11 mouse cellular contexts compared by ENCODE assay signal in genomic region chr10:117947191-117947590, GRCm38 (mm10).
DNase-seq lines count a peak whose midpoint lies in the region; ATAC-seq and TF ChIP-seq lines count a peak whose summit lies in the region.
"Had no signal": no experiment of that assay in that cellular context is flagged by ENCODE, and none has a peak within 500 bp of the region (broad histone marks: within the 10 kb centered on the region; RNA-seq: fewer than 3 reads in every experiment).

No protein-coding gene starts in this region.

- ATAC-seq in heart, embryonic 16.5 days (replicated peaks; ENCODE audit: extremely low read depth, insufficient read depth, low FRiP score): no peak
- 0 out of 2 replicates have a peak, but pooled peaks have one; percentile 34 for ATAC-seq in midbrain, embryonic 13.5 days
- no peak for ATAC-seq in midbrain, embryonic 11.5 days (ENCODE audit: low FRiP score)
- ATAC-seq in intestine, embryonic 16.5 days: no peak
- ATAC-seq in limb, embryonic 14.5 days (ENCODE audit: low FRiP score, low read depth): no peak

- peak overlapping the region; percentile 58 for H3K4me2 ChIP-seq in heart, embryonic 16.5 days (ENCODE audit: low read depth, low read length)
- no peak overlapping the region for H3K4me2 ChIP-seq in midbrain, embryonic 13.5 days (replicated peaks)
- no peak overlapping the region for H3K4me2 ChIP-seq in midbrain, embryonic 11.5 days
- peak overlapping the region; percentile 22; the same call in 1 of the 2 replicates for H3K4me2 ChIP-seq in intestine, embryonic 16.5 days (ENCODE audit: low read depth, low read length)
- H3K4me2 ChIP-seq in limb, embryonic 14.5 days (replicated peaks; ENCODE audit: low read depth, low read length, severe bottlenecking): peak overlapping the region; percentile 47
- H3K4me2 ChIP-seq: embryonic facial prominence, embryonic 13.5 days; liver, embryonic 15.5 days had no signal

- intact Hi-C loops in heart, postnatal 10 days (cut with DNase I): no loop called here

- H3K9ac ChIP-seq in heart, embryonic 16.5 days (ENCODE audit: low read length): peak overlapping the region; percentile 41; the same call in 1 of the 2 replicates
- no peak overlapping the region for H3K9ac ChIP-seq in midbrain, embryonic 13.5 days (replicated peaks)
- H3K9ac ChIP-seq in midbrain, embryonic 11.5 days (ENCODE audit: low read length): no peak overlapping the region
- H3K9ac ChIP-seq in intestine, embryonic 16.5 days (ENCODE audit: low read depth, low read length): no peak overlapping the region
- H3K9ac ChIP-seq in limb, embryonic 14.5 days (ENCODE audit: low read depth, low read length, severe bottlenecking): 0 out of 2 replicates have a peak overlapping the region, but pooled peaks have one; percentile 6
- H3K9ac ChIP-seq: embryonic facial prominence, embryonic 13.5 days; liver, embryonic 15.5 days had no signal

- no peaks in the 10 kb centered on the region for H3K9me3 ChIP-seq in heart, embryonic 16.5 days (replicated peaks; ENCODE audit: control insufficient read depth, low read length)
- no peaks in the 10 kb centered on the region for H3K9me3 ChIP-seq in midbrain, embryonic 13.5 days
- no peaks in the 10 kb centered on the region for H3K9me3 ChIP-seq in midbrain, embryonic 11.5 days (ENCODE audit: control insufficient read depth, low read length)
- H3K9me3 ChIP-seq in intestine, embryonic 16.5 days (ENCODE audit: control insufficient read depth, low read length): no peaks in the 10 kb centered on the region
- H3K9me3 ChIP-seq in limb, embryonic 14.5 days (ENCODE audit: control insufficient read depth, low read length): no peaks in the 10 kb centered on the region
- H3K9me3 ChIP-seq: embryonic facial prominence, embryonic 13.5 days; forebrain, embryonic 10.5 days; liver, embryonic 15.5 days had no signal

- H3K4me3 ChIP-seq in heart, embryonic 16.5 days (ENCODE audit: low read length): peak overlapping the region; percentile 29
- no peak overlapping the region for H3K4me3 ChIP-seq in midbrain, embryonic 13.5 days (replicated peaks)
- no peak overlapping the region for H3K4me3 ChIP-seq in midbrain, embryonic 11.5 days (ENCODE audit: low read depth, low read length)
- no peak overlapping the region for H3K4me3 ChIP-seq in intestine, embryonic 16.5 days (ENCODE audit: low read length)
- peak overlapping the region; percentile 14 for H3K4me3 ChIP-seq in limb, embryonic 14.5 days (replicated peaks; ENCODE audit: low read length)
- H3K4me3 ChIP-seq: embryonic facial prominence, embryonic 13.5 days; forebrain, embryonic 10.5 days; liver, embryonic 15.5 days had no signal

- no peak for TF ChIP-seq POLR2A in limb, embryonic 14.5 days (IDR thresholded peaks at IDR 0.05; ENCODE audit: borderline replicate concordance, extremely low read depth, insufficient read depth, insufficient read length)

- no peaks in the 10 kb centered on the region for H3K36me3 ChIP-seq in heart, embryonic 16.5 days (ENCODE audit: control insufficient read depth, insufficient read depth)
- no peaks in the 10 kb centered on the region for H3K36me3 ChIP-seq in midbrain, embryonic 13.5 days
- H3K36me3 ChIP-seq in midbrain, embryonic 11.5 days (ENCODE audit: control insufficient read depth, insufficient read depth, low read length): no peaks in the 10 kb centered on the region
- no peaks in the 10 kb centered on the region for H3K36me3 ChIP-seq in intestine, embryonic 16.5 days (ENCODE audit: control insufficient read depth, insufficient read depth, low read length)
- H3K36me3 ChIP-seq in limb, embryonic 14.5 days (ENCODE audit: control insufficient read depth, insufficient read depth, low read length): no peaks in the 10 kb centered on the region
- H3K36me3 ChIP-seq: embryonic facial prominence, embryonic 13.5 days; forebrain, embryonic 10.5 days; liver, embryonic 15.5 days had no signal

- DNase-seq in heart, postnatal 10 days: no peak
- no peak for DNase-seq in midbrain, embryonic 11.5 days (ENCODE audit: low spot score, missing footprints)
- no peak for DNase-seq in limb, embryonic 14.5 days (ENCODE audit: low spot score)
- DNase-seq in spleen, postnatal 36 days (ENCODE audit: low spot score in 2 of 2): no peak
- DNase-seq: adrenal gland, postnatal 36 days had no signal

- no peaks in the 10 kb centered on the region for H3K27me3 ChIP-seq in heart, embryonic 16.5 days (ENCODE audit: control insufficient read depth, insufficient read depth, low read length)
- H3K27me3 ChIP-seq in midbrain, embryonic 13.5 days: no peaks in the 10 kb centered on the region
- H3K27me3 ChIP-seq in midbrain, embryonic 11.5 days (ENCODE audit: control insufficient read depth, insufficient read depth, low read length): no peaks in the 10 kb centered on the region
- no peaks in the 10 kb centered on the region for H3K27me3 ChIP-seq in intestine, embryonic 16.5 days (replicated peaks; ENCODE audit: control insufficient read depth, insufficient read depth, low read length)
- no peaks in the 10 kb centered on the region for H3K27me3 ChIP-seq in limb, embryonic 14.5 days (ENCODE audit: control insufficient read depth, insufficient read depth, low read length)
- H3K27me3 ChIP-seq: embryonic facial prominence, embryonic 13.5 days; liver, embryonic 15.5 days had no signal

- WGBS in heart, embryonic 16.5 days: 23% methylated on average over 13 of the region's 13 CpGs
- 71% methylated on average over 13 of the region's 13 CpGs for WGBS in midbrain, embryonic 13.5 days
- 84% methylated on average over 13 of the region's 13 CpGs for WGBS in midbrain, embryonic 11.5 days
- WGBS in intestine, embryonic 16.5 days: 31% methylated on average over 13 of the region's 13 CpGs
- WGBS in limb, embryonic 14.5 days: 15% methylated on average over 13 of the region's 13 CpGs

- peaks cover 9% of the 10 kb centered on the region; the same call in 1 of the 2 replicates for H3K4me1 ChIP-seq in heart, embryonic 16.5 days (ENCODE audit: control insufficient read depth, insufficient read depth, low read length)
- H3K4me1 ChIP-seq in midbrain, embryonic 13.5 days (replicated peaks): no peaks in the 10 kb centered on the region
- no peaks in the 10 kb centered on the region for H3K4me1 ChIP-seq in midbrain, embryonic 11.5 days (ENCODE audit: control insufficient read depth, insufficient read depth, low read length)
- H3K4me1 ChIP-seq in intestine, embryonic 16.5 days (ENCODE audit: control insufficient read depth, insufficient read depth, low read length): no peaks in the 10 kb centered on the region
- H3K4me1 ChIP-seq in limb, embryonic 14.5 days (ENCODE audit: control insufficient read depth, insufficient read depth, low read length): 0 out of 2 replicates have a peak, but pooled peaks cover 9% of the 10 kb centered on the region
- H3K4me1 ChIP-seq: forebrain, embryonic 10.5 days; liver, embryonic 15.5 days had no signal

- H3K27ac ChIP-seq in heart, embryonic 16.5 days (ENCODE audit: low read length): no peak overlapping the region; the same call in 1 of the 2 replicates
- no peak overlapping the region for H3K27ac ChIP-seq in midbrain, embryonic 13.5 days
- no peak overlapping the region for H3K27ac ChIP-seq in midbrain, embryonic 11.5 days (ENCODE audit: low read depth, low read length)
- H3K27ac ChIP-seq in intestine, embryonic 16.5 days (ENCODE audit: low read length): no peak overlapping the region
- H3K27ac ChIP-seq in limb, embryonic 14.5 days (replicated peaks; ENCODE audit: low read depth, low read length): no peak overlapping the region
- H3K27ac ChIP-seq: embryonic facial prominence, embryonic 13.5 days; forebrain, embryonic 10.5 days; liver, embryonic 15.5 days had no signal

Comparison
In these comparisons a context has a peak if more than half of its experiments do, and no peak if none do; other contexts are left out.
1. H3K4me2 ChIP-seq: peak in heart, embryonic 16.5 days (single experiment), intestine, embryonic 16.5 days (single experiment) and limb, embryonic 14.5 days (single experiment); none in midbrain, embryonic 13.5 days (single experiment) and midbrain, embryonic 11.5 days (single experiment).
2. H3K4me3 ChIP-seq: peak in heart, embryonic 16.5 days (single experiment) and limb, embryonic 14.5 days (single experiment); none in midbrain, embryonic 13.5 days (single experiment), midbrain, embryonic 11.5 days (single experiment) and intestine, embryonic 16.5 days (single experiment).
3. H3K9ac ChIP-seq: peak in heart, embryonic 16.5 days (single experiment) and limb, embryonic 14.5 days (single experiment); none in midbrain, embryonic 13.5 days (single experiment), midbrain, embryonic 11.5 days (single experiment) and intestine, embryonic 16.5 days (single experiment).